Mouse (Mus musculus): ENCODE measurements around the gene Rap1a.

DNA sequence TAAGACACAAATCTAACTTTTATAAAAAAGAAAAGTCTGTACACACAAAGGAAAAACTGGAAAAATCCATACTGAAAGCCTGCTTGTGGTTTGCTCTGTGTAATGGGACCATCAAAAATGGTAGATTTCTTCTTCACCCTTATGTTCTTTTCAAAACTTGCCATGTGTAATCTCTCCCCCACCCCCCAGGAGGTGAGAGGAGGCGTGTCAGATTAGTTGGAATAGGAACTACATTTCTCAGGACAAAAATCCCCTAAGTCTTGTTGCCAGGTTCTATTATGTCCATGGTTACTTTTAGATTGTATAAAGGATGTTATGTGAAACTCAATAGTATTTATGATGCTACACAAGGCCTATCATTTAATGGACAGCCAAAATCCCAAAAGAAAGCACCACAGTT lies 6.8 kb downstream of the Rap1a start:
- TF ChIP-seq CTCF (IDR thresholded peaks at IDR 0.05; ENCODE audit: borderline replicate concordance, insufficient read depth, low read length) (no peak), POLR2A (IDR thresholded peaks at IDR 0.05; ENCODE audit: low read depth, low read length) (no peak)

Measured in embryonic fibroblast, embryonic 13.5 days (primary cell).